Mouse (Mus musculus) cerebellum, postnatal 36 days (tissue): Measurements from ENCODE around the gene Gm3099.
"Not testable (repeated sequence)": the region's sequence is repeated elsewhere in the genome, so short reads cannot be mapped to it uniquely, and the experiment has no call there.

ENCODE experiments used
- DNase-seq, 2 experiments: peaks; one replicate each; pipeline ENCODE4 v3.0.0; 2021 to 2022; ENCODE audit warnings: mixed read lengths in 2 of 2

Gm3099 gene

GRCm38 (mm10) chr14:3998094-3998493 is at the start of gene Gm3099:
Gm3099 (plus strand) TSS chr14:3998394.
- not testable (repeated sequence) for DNase-seq

GRCm38 (mm10) chr14:3963247-3963646 is 34.9 kb upstream of the Gm3099 start, which contains the start of gene Gm3095:
Gm3095 (plus strand) TSS chr14:3963547.
- not testable (repeated sequence) for DNase-seq

GRCm38 (mm10) chr14:4023641-4024040 is 25.4 kb downstream of the Gm3099 start, which contains the start of gene Gm5796:
Gm5796 (plus strand) TSS chr14:4023941.
- DNase-seq = not testable (repeated sequence)
